Mouse (Mus musculus) G1E (cell line): ENCODE results near the gene Mest.

Source experiments
- CTCF ChIP-seq: IDR thresholded peaks from 2 replicates; pipeline ENCODE4 v1.5.1; 2012; ENCODE audit warnings: low read depth, low read length, inconsistent platforms, mixed read lengths
- GATA1 ChIP-seq: IDR thresholded peaks from 2 replicates; pipeline ENCODE4 v1.6.1; 2012; ENCODE audit warnings: borderline replicate concordance, low read length, inconsistent platforms, mixed read lengths
- GATA2 ChIP-seq: IDR thresholded peaks from 2 replicates; pipeline ENCODE4 v1.6.1; 2012; ENCODE audit warnings: low read depth, low read length, inconsistent platforms, borderline replicate concordance
- POLR2AphosphoS5 ChIP-seq: IDR thresholded peaks from 2 replicates; pipeline ENCODE4 v1.6.1; 2012; ENCODE audit warnings: low read depth, low read length, inconsistent platforms; ENCODE audit not compliant: insufficient replicate concordance
- TAL1 ChIP-seq: conservative IDR thresholded peaks from 2 replicates; pipeline ENCODE4 v1.6.1; 2012; ENCODE audit warnings: low read depth, low read length, inconsistent platforms, mixed read lengths

DNA sequence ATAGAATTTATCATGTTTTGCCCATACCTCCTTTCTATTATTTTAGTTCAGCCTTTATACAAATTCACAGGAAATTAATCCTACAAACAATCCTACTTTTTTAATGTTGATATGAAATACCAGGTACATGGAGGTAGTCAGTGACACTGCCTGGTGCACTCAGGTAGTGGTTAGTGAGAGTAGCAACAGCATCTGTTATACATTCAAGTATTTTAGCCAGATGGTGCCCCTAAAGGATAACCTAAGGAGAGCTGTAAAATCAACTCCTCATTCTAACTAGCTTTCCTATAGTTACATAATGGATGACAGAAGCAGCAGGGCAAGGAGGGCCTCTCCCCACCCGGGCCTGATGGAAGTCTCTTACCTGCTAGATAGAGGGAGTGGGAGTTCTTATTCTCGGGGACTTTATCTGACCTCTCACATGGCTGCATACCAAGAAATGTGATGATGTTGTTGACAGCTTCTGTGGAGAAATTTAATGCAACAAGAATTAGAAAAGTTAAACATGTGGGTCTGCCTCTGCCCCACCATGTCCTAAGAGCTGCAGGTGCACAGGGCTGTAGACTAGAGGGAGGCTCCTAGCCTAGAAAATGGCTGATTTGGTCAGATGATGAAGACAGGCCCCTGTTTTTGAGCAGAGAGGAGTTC lies 25.8 kb downstream of the Mest start:
- TF ChIP-seq CTCF (no peak), GATA2 (no peak), GATA1 (no peak), TAL1 (no peak), POLR2AphosphoS5 (no peak)
